Mouse (Mus musculus) c-Kit-positive CD71-positive TER-119-positive erythroid progenitor cells, embryonic 14.5 days (primary cell): Measurements from ENCODE around the gene Creb5.

Experiments used
- DNase-seq: peaks from one replicate; pipeline ENCODE4 v3.0.0-alpha.2; 2013; ENCODE audit warnings: low spot score

The Creb5 gene

GRCm38 (mm10) chr6:53445862-53446460 is 158.9 kb downstream of the Creb5 start:
- DNase-seq, result no peak

- DNase-seq, result no peak
Measured at GRCm38 (mm10) chr6:53447479-53447878, 160.4 kb downstream of the Creb5 start.

- DNase-seq, result no peak
Measured at GRCm38 (mm10) chr6:53448317-53448870, 161.3 kb downstream of the Creb5 start.

- DNase-seq, result no peak
Measured at GRCm38 (mm10) chr6:53449437-53450173, 162.5 kb downstream of the Creb5 start.

- no peak for DNase-seq
Measured at GRCm38 (mm10) chr6:53450494-53450893, 163.4 kb downstream of the Creb5 start.

GRCm38 (mm10) chr6:53452240-53452639 is 165.2 kb downstream of the Creb5 start:
- no peak for DNase-seq

- DNase-seq, result no peak
Measured at GRCm38 (mm10) chr6:53455442-53455841, 168.4 kb downstream of the Creb5 start.

GRCm38 (mm10) chr6:53456111-53456510 is 169.0 kb downstream of the Creb5 start:
- DNase-seq, result no peak

GRCm38 (mm10) chr6:53459995-53460747 is 173.1 kb downstream of the Creb5 start:
- DNase-seq, result no peak

GRCm38 (mm10) chr6:53461056-53461455 is 174.0 kb downstream of the Creb5 start:
- DNase-seq, result no peak

GRCm38 (mm10) chr6:53461775-53462770 is 175.0 kb downstream of the Creb5 start:
- DNase-seq, result no peak

GRCm38 (mm10) chr6:53462802-53463201 is 175.7 kb downstream of the Creb5 start:
- no peak for DNase-seq

- no peak for DNase-seq
Measured at GRCm38 (mm10) chr6:53463261-53463813, 176.3 kb downstream of the Creb5 start.

- no peak for DNase-seq
Measured at GRCm38 (mm10) chr6:53469204-53469603, 182.1 kb downstream of the Creb5 start.

- no peak for DNase-seq
Measured at GRCm38 (mm10) chr6:53469703-53470102, 182.6 kb downstream of the Creb5 start.

- no peak for DNase-seq
Measured at GRCm38 (mm10) chr6:53470559-53470958, 183.5 kb downstream of the Creb5 start.

- DNase-seq, result no peak
Measured at GRCm38 (mm10) chr6:53470999-53471591, 184.0 kb downstream of the Creb5 start.

- no peak for DNase-seq
Measured at GRCm38 (mm10) chr6:53472751-53473150, 185.7 kb downstream of the Creb5 start.

- DNase-seq, result no peak
Measured at GRCm38 (mm10) chr6:53477501-53477900, 190.4 kb downstream of the Creb5 start.

- DNase-seq, result no peak
Measured at GRCm38 (mm10) chr6:53490917-53491316, 203.8 kb downstream of the Creb5 start.

GRCm38 (mm10) chr6:53491331-53491730 is 204.3 kb downstream of the Creb5 start:
- DNase-seq, result no peak
